Mouse (Mus musculus) olfactory bulb, adult 2 months (tissue): ENCODE results near the gene Fam174b. TPM values are rescaled to one million over a fixed set of nuclear protein-coding genes. Genes with fewer than 3 reads are reported as not detected.

Experiments
- H3K27ac ChIP-seq: fragments of 200-500 bp; 2 replicates; pipeline ENCODE4 v1.5.1; 2012; ENCODE audit warnings: low read depth, low read length; ENCODE audit not compliant: insufficient read depth
- H3K4me1 ChIP-seq: fragments of 200-500 bp; 2 replicates; pipeline ENCODE4 v1.6.1; 2012; ENCODE audit warnings: low read length; ENCODE audit not compliant: control insufficient read depth, insufficient read depth
- H3K4me3 ChIP-seq: fragments of 200-500 bp; 2 replicates; pipeline ENCODE4 v1.5.1; 2012; ENCODE audit warnings: mild to moderate bottlenecking, low read depth, low read length, moderate library complexity; ENCODE audit not compliant: insufficient read depth
- CTCF ChIP-seq: fragments of 200-500 bp; IDR thresholded peaks from 2 replicates; pipeline ENCODE4 v1.5.1; 2012; ENCODE audit warnings: low read depth, mild to moderate bottlenecking, low read length, moderate library complexity; ENCODE audit not compliant: insufficient read depth
- POLR2A ChIP-seq: fragments of 200-500 bp; IDR thresholded peaks from 2 replicates; pipeline ENCODE4 v1.6.1; 2012; ENCODE audit warnings: mild to moderate bottlenecking, low read depth, low read length, moderate library complexity; ENCODE audit not compliant: insufficient read depth
- WGBS: fragments of 180-500 bp; shearing (Covaris S2); methylation state at CpG from one replicate; pipeline ENCODE4 v1.1.7; 2018; 5-methylcytosine and 5-hydroxymethylcytosine counted together
- polyA plus RNA-seq: library from polyadenylated mRNA; stranded (reverse); fragments of >200 nt; gene quantifications from 2 replicates; pipeline ENCODE4 v1.2.4, GENCODE M21; 2012; ENCODE audit warnings: low replicate concordance; ENCODE audit not compliant: missing spikeins, insufficient read depth, insufficient read length

Gene Fam174b
- polyA plus RNA-seq, 1 experiment, result not detected

DNA sequence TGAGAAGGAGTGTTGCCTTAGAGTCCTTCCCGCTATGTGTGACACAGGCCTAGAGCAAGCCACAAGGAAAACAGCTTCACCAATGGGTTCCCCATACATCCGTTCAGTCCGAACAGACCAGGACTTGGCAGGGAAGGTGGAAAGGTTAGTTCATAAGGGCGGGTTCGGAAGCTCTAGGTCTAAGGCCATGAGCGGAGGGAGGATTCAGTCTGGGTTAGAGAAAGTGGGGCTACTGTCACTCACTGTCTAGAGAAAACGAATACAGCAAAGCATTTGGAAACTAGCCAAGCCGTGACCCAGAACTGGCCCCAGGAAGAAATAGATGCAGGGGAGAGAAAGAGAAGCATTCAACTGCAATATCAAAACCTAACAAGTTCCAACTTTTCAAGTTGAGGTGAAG, 47.4 kb downstream of the Fam174b start:
- TF ChIP-seq CTCF (no peak), POLR2A (no peak)
- WGBS, result 83% methylated on average over 8 of the region's 8 CpGs
- Histone ChIP-seq H3K27ac (no peak overlapping the region), H3K4me1 (no peaks in the 10 kb centered on the region), H3K4me3 (no peak overlapping the region)

DNA sequence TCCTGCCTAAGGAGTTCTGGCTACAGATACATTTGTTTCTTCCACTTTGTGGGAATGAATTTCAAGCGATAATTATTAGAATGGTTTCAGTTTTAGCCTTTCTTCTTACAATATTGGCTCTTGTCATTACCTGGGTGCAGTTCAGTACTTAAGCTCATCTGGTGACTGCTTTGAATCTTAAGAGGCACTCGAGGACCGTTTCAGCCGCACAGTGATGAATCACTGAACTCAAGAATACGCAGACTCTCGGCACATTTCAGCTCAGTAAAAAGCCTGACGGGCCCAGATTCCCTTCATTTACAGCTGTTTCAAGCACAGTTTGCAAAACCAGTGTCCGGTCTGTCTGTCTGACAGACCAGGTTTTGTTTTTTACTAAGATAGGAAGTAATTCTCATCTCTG, 51.0 kb downstream of the Fam174b start:
- Histone ChIP-seq H3K27ac (no peak overlapping the region), H3K4me1 (no peaks in the 10 kb centered on the region), H3K4me3 (no peak overlapping the region)
- WGBS, result 51% methylated on average over 8 of the region's 8 CpGs
- TF ChIP-seq POLR2A (no peak), CTCF (no peak)

DNA sequence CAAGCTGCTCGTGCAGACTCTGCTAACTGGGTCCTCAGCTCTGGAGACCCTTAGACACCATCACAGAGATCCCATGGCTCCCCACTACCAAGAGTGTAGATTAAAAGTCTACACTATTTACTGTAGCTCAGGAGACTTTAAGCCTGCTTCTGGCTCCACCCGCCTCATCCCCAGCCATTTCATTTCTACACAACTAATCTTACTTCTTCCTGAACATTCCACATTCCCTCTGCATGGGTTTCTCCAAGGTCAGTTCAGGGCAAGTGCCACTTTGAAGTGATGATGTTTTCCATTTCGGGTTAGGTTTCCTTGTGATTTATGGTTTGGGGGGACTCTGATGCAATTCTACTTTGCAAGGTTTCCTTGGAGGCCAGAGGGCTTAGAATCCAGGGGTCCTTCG, 52.1 kb downstream of the Fam174b start:
- WGBS, result 93% methylated on average over 4 of the region's 4 CpGs
- no peak for TF ChIP-seq POLR2A
- TF ChIP-seq CTCF, result no peak
- H3K4me1 ChIP-seq, result no peaks in the 10 kb centered on the region
- H3K4me3 ChIP-seq, result no peak overlapping the region
- no peak overlapping the region for H3K27ac ChIP-seq

DNA sequence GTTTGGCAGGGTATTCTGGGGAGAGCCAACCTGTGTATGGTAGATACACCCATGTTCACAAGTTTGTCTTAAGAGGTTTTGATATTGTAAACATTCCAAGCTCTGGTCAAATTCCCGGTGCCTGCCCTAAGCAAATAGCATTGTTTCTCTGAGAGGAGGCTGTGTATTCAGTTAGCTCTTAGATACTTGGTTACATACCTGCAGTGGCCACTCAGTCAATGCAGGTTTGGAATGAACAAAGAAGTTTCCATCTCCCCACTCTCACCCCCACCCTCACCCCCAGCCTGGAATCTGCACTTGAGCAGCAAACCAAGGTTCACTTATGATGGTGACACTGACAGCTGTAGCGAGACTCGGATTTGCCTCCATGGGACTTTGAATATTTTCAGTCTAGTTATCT, 52.5 kb downstream of the Fam174b start:
- Histone ChIP-seq H3K4me3 (no peak overlapping the region), H3K27ac (no peak overlapping the region), H3K4me1 (no peaks in the 10 kb centered on the region)
- WGBS, result 86% methylated on average over 3 of the region's 3 CpGs
- TF ChIP-seq CTCF (no peak), POLR2A (no peak)

DNA sequence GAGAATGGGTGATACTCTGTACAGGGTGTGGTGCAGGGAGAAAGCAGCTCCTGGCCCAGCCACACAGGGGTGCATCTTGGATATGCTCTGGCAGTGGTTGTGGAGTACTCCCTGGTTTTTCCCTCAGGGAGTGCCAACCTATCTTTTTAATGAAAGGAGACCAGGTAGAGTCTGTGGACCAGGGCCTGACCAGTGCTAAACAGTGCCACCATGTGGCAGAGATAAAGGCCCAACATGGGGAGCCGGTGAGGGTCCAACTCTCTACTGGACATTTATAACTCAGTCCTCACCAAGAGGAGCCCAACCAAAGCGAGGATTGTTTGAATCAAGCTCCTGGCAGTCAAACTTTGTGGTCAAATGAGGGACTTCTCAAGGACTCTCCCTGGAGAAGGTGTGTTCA, 69.2 kb downstream of the Fam174b start:
- H3K27ac ChIP-seq, result no peak overlapping the region
- H3K4me1 ChIP-seq, result no peaks in the 10 kb centered on the region
- 70% methylated on average over 2 of the region's 2 CpGs for WGBS
- TF ChIP-seq POLR2A (no peak), CTCF (no peak)
- no peak overlapping the region for H3K4me3 ChIP-seq

DNA sequence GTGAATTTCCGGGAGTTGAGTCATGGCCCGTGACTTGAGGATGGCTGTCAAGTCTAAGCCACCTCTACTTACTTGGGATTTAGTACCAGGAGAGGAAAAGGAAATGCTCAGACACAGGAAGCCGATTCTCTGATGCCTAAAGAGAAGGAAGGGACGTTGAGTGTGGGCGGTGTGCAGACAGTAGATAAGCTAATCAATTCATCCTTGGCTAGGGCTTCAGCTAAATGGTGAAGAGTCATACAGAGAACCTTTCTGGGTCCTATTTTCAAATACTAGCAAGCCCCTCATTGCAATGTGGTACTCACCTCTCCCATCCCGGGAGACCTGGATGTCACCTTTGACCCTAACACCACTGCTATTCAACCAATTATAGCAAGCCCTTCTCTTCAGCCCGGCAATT, 71.3 kb downstream of the Fam174b start:
- no peaks in the 10 kb centered on the region for H3K4me1 ChIP-seq
- 86% methylated on average over 7 of the region's 7 CpGs for WGBS

DNA sequence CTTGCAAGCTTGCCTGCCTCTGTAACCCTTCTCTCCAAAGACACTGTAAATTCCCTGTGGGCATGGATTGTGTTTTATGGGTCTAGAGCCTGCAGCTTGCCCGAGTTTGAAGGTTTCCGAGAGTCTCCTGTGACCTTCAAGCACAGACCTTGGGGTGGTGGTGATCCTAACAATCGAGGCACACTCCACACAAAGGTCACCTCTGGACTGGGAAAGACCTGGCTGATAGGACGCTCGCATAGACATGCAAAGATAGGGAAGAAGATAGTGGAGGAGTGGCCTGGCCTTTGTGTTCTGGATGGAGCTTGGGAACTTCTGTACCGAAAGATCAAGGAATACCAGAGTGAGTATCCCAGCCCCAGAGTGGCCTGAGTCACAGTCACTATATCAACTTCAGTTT, 72.1 kb downstream of the Fam174b start:
- Histone ChIP-seq H3K4me1 (no peaks in the 10 kb centered on the region), H3K4me3 (no peak overlapping the region), H3K27ac (no peak overlapping the region)
- WGBS, result 91% methylated on average over 6 of the region's 6 CpGs
- no peak for TF ChIP-seq CTCF
- TF ChIP-seq POLR2A, result no peak

More for the DNA sequence above, 71.3 kb downstream of the Fam174b start:
- Histone ChIP-seq H3K27ac (no peak overlapping the region), H3K4me3 (no peak overlapping the region)
- TF ChIP-seq CTCF, result no peak
- TF ChIP-seq POLR2A, result no peak

DNA sequence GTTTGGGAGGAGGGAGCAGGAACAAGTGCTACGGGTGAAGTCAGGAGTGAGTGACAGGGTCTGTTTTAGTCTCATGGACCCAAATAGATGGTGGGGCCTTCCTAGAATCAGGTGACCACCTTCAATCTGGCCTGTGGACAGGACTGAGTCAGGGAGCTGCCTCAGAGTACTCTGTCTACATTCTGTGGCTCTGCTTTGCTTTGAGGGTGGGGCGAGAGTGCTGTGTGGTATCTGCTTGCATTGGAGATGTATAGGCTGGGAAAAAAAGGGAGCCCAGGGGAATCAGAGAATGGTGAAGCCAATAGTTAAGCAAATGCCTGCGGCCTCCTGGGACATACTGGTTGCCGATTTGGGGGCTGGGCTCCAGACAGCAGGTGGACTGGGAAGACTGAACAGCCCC, 73.8 kb downstream of the Fam174b start:
- WGBS, result 89% methylated on average over 4 of the region's 4 CpGs
- H3K4me3 ChIP-seq, result no peak overlapping the region
- H3K27ac ChIP-seq, result no peak overlapping the region
- H3K4me1 ChIP-seq, result no peaks in the 10 kb centered on the region
- no peak for TF ChIP-seq POLR2A
- TF ChIP-seq CTCF, result no peak

DNA sequence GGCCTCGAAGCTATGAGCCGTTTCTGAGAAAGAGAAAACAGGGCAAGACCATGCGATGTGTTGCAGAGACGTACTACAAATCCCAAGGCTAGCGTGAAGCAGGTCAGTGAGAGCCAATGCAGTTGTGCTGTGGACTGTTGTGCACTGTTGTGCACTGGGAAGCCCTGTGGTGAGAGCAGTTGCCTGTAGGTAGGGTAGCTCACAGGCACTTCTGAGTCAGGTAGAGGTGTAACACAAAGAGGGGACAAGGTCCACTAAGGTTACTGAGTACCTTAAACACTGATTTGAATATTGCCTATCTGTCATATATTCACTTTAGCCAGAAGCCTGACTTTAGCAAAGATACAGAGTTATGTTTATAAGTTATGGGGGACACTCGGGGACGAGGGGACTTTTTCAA, 74.4 kb downstream of the Fam174b start:
- H3K27ac ChIP-seq, result no peak overlapping the region
- WGBS, result 95% methylated on average over 7 of the region's 7 CpGs

DNA sequence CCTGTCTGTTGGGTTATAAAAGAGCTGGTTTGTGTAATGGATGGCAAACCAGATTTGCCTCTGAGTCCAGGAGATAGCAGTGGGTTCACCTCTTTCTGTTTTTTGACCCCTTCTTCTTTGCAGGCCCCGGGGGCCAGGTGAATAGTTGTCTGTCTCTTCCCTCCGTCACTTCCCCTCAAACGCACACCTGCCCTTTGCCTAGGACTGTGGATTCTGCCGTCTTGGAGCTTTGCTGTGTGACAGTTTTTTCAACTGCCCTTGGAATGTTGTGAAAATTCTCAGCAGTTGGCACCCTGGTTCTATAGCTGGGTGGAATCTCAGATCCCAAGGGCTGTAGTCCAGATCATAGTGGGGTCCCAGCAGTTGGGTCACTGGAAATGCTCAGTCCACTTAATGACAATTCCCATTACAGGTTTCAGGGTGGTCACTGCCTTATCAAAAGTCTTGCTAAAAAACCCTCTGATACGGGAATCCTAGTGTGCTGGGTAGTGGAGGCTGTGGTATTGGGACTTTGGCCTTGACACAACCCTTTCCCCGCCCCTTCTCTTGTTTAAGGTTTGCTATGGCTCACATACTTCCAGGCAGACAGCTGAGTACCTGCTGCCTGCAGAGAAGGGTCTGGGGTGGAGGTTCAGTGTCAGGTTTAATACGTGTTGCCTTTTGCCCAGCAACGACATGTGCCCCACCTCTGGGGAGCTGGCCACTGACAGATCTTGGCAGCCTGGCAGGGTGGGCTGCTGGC, 76.3 kb downstream of the Fam174b start:
- TF ChIP-seq POLR2A (no peak), CTCF (no peak)
- Histone ChIP-seq H3K4me1 (no peaks in the 10 kb centered on the region), H3K27ac (no peak overlapping the region), H3K4me3 (no peak overlapping the region)
- 94% methylated on average over 8 of the region's 8 CpGs for WGBS

More for the DNA sequence above, 74.4 kb downstream of the Fam174b start:
- Histone ChIP-seq H3K4me3 (no peak overlapping the region), H3K4me1 (no peaks in the 10 kb centered on the region)
- TF ChIP-seq CTCF (no peak), POLR2A (no peak)
